Mouse (Mus musculus): ENCODE measurements around the gene Pla2g5.

DNA sequence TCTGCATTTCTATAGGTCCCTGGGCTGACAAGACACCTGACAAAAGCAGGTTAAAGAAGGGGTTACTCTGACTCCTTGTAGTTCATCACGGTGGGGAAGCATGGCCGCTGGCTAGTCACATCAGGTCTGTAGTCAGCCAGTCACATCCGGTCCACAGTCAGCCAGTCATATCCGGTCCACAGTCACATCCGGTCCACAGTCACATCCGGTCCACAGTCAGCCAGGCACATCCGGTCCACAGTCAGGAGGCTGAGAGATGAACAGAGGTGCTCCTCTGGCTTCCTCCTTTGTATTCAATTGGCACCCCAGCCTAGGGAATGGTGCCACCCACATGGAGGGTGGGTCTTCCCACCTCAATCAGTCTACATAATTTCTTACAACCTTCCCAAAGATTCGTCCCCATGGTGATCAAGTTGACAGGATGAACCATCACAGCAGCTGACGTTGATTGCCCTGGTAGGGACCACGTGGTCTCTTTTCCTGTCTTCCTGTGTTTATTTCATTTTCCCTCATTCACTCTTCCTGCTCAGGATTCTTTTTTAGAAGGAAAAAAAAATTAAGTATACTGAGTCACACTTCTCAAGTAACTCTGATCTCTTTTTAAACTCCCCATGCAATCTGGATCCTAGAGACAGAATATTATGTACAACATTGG is at the start of gene Pla2g5:
- TF ChIP-seq POLR2A (IDR thresholded peaks at IDR 0.05; ENCODE audit: control insufficient read depth, low read depth, low read length) (peak; percentile 62; the same call in 1 of the 2 replicates), CTCF (IDR thresholded peaks at IDR 0.05; ENCODE audit: control insufficient read depth, insufficient read depth, insufficient replicate concordance, low read depth, low read length) (no peak)
